Mouse (Mus musculus) small intestine, adult 2 months (tissue): ENCODE data around the gene Zfp598.

Source experiments
- CTCF ChIP-seq: fragments of 200-500 bp; IDR thresholded peaks from 2 replicates; pipeline ENCODE4 v1.5.1; 2012; ENCODE audit warnings: low read depth, mild to moderate bottlenecking, control low read depth, inconsistent platforms, low read length, moderate library complexity, mixed read lengths; ENCODE audit not compliant: insufficient replicate concordance, insufficient read length; ENCODE audit errors: extremely low read depth
- POLR2A ChIP-seq: fragments of 200-500 bp; IDR thresholded peaks from 2 replicates; pipeline ENCODE4 v1.6.1; 2012; ENCODE audit warnings: low read depth, mild to moderate bottlenecking, control low read depth, inconsistent platforms, low read length, moderate library complexity

GRCm38 (mm10) chr17:24696011-24696697 lies 26.7 kb downstream of the Zfp598 start, which contains the start of the genes Gfer and Noxo1:
- no peak; the same call in 1 of the 2 replicates for TF ChIP-seq CTCF
- no peak; the same call in none of the 2 replicates for TF ChIP-seq POLR2A
